Mouse (Mus musculus): ENCODE measurements around the gene Hnrnph2.
A peak's percentile ranks its signal among the peaks of the same experiment; 100 is the strongest.

Hnrnph2 gene

GRCm38 (mm10) chrX:134600659-134601379, at the start of gene Hnrnph2, which contains the start of gene Gla:
Gene Hnrnph2, plus strand, starts transcription at chrX:134601179.
Gene Gla, minus strand, starts transcription at chrX:134601125.
- DNase-seq = peak; percentile 71

DNA sequence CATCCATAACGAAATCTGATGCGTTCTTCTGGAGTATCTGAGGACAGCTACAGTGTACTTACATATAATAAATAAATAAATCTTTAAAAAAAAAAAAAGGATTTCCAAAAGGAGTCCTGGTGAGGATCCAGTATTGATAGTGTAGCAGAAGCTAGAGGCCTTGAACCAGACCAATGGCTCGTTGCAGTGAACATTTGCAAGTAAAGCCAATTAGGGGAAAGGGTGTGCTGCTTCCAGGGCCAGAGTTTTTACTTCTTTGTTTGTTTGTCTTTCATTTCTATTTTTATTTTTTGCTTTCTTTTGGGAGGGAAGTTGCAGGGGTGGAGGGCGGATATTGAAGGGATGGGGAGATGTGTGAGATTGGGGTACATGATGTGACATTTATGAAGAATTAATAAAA, 47.7 kb upstream of the Hnrnph2 start:
- no peak for DNase-seq

DNA sequence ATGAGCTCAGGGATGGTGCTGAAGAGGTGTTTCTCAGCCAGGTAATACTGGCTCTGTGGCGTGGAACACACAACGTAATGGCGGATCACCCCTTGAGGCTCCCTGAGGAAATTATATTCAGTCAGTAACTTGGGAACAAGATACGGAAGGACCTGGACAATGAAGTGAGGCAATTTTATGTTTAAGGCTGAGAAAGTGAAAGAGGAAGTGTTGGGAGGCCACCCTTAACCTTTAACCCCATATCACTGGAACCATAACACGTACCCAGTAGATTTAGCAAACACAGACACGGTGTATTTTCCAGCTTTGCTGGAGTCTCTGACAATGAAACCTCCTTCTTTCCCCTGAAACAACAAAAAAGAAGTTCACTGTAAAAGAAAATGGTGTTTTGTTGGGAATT, 46.6 kb upstream of the Hnrnph2 start:
- no peak for DNase-seq

DNA sequence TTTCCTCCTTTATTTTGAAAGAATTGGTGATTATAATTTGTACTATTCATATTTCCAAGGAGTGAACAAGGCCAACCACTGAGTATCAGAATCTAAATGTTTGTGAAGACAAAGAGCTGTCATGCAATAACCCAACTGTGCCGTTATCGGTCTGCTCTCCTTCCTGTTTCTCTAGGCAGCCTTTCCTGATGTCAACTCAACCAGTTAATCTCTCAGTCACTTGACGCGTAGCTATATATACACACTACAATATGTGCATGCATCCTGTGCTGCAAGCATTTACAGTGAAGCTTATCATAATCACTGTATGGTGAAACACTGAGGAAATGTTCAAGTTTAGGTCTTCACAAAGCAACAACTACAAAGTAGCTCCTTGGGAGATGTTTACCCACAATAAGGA, 36.7 kb upstream of the Hnrnph2 start:
- no peak for DNase-seq

GRCm38 (mm10) chrX:134566536-134567222, 34.3 kb upstream of the Hnrnph2 start:
- no peak for DNase-seq

GRCm38 (mm10) chrX:134577896-134578295, 23.1 kb upstream of the Hnrnph2 start:
- DNase-seq = no peak

GRCm38 (mm10) chrX:134580528-134581305, 20.3 kb upstream of the Hnrnph2 start:
- DNase-seq = no peak

DNA sequence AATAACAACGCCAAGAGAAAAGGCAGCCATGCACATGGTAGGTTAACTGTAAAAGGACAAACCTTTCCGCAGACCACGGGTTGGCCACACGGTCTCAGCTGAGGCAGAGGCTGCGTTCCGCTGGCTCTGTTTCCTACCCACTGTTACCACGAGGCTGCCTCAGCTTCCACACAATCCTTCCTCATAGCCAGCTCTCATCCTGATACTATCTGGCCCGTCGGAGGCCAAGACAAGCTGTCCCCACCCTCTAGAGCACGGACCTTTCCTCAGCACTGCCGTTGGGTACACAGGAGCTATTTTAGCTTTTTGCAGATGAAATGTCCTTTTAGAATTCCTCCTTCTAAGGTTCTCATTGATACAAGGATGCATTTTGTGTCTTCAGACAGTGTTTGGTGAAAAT, 18.7 kb upstream of the Hnrnph2 start:
- DNase-seq = no peak

- no peak for DNase-seq
Measured at GRCm38 (mm10) chrX:134582888-134583669, 17.9 kb upstream of the Hnrnph2 start, which contains the start of gene Btk. Gene Btk, minus strand, starts transcription at chrX:134583570.

GRCm38 (mm10) chrX:134585103-134586002, 15.6 kb upstream of the Hnrnph2 start, which contains the start of gene Rpl36a:
Gene Rpl36a, plus strand, starts transcription at chrX:134585654.
- peak; percentile 87 for DNase-seq

DNA sequence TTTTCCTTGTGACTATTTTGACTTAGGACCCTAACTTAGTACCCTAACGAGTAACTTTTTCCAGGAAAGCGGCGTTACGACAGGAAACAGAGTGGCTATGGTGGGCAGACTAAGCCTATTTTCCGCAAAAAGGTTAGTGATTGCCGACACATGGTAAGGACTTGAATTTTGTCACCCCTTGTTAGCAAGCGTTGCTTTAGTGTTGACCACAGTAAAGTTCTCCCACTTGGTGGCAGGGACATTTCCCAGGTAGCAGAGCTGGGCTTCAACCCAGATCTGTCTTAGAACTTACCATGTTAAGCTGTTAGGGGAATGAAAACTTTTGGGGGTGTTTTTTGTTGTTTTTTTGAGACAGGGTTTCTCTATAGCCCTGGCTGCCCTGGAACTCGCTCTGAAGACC, 14.5 kb upstream of the Hnrnph2 start:
- no peak for DNase-seq

GRCm38 (mm10) chrX:134588261-134588660, 12.7 kb upstream of the Hnrnph2 start:
- DNase-seq = no peak

DNA sequence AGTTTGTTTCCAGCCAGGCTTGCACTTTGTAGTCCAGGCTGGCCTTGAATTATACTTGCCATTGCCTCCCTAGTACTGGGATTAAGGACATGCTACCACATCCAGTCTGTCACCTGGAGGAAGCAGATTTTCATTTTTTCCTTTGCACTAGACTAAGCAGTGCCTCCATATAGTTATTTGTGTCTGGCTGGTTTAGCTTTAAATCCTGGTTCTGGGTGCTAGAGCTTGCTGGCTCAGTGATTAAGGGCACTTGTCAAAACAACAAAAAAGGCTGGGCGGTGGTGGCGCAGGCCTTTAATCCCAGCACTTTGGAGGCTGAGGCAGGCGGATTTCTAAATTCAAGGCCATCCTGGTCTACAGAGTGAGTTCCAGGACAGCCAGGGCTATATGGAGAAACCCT, 12.0 kb upstream of the Hnrnph2 start:
- no peak for DNase-seq

DNA sequence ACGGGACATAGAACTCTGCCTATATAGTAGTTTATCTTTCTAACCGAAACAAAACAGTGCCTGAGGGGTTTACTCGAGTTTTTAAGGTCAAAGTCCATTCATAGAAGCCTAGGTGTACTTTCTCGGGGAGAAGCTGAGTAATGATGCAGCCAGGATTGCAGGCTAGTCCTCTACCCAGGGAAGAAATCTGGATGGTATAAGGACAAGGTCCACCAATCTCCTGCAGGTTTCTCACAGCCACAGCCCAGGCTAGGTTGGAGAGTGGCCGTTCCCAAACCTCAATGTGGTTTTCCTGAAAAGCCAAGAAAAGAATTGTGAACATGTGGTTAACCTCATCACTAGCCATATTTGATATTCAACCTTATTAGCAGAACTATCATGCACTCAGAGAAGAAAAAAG, 11.1 kb upstream of the Hnrnph2 start:
- no peak for DNase-seq

- DNase-seq = no peak
Measured at GRCm38 (mm10) chrX:134599922-134600565, 935 bp upstream of the Hnrnph2 start.

- peak; percentile 62 for DNase-seq
Measured at GRCm38 (mm10) chrX:134601380-134602120, 571 bp downstream of the Hnrnph2 start.

GRCm38 (mm10) chrX:134609472-134609871, 8.5 kb downstream of the Hnrnph2 start:
- no peak for DNase-seq

- no peak for DNase-seq
Measured at GRCm38 (mm10) chrX:134610984-134611383, 10.0 kb downstream of the Hnrnph2 start.

- DNase-seq = peak; percentile 38
Measured at GRCm38 (mm10) chrX:134612285-134612959, 11.4 kb downstream of the Hnrnph2 start.

- DNase-seq = no peak
Measured at GRCm38 (mm10) chrX:134614306-134614705, 13.3 kb downstream of the Hnrnph2 start.
